Comparison of ENCODE assay signal across 7 mouse cellular contexts in the genomic region with DNA sequence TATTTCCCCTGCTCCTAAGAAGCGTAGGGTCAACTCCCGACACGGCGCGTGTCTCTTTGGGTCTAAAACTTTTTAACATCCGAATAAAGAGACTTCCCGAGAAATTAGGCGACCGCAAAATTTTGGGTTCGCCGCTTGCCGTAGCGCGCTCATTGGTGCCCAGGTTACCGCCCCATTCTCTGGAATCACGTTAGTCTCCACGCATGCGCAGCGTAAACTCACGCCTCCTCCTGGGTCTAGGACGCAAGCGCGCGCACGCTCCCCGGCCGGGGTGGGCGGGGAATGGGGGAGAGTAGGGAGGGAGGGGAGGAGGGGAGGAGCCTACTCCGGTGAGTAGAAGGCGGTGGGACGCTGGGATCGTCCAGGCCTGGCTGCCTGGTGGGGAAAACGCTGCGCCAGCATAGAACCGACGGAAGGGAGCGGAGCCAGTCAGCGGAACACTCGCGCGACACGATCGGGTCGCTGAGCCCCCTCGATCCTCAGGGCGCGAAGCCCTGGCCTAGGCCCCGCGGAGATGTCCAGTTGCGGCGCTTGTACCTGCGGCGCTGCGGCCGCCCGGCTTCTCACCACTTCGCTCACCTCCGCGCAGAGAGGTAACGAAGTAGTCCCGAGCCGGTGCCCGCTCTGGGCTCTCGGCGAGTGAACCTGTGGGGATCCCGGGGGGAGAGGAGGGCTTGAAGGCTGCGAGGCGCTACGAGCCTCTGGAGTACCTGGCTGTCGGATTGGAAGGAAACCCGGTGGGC. TPM values are rescaled to one million over a fixed set of nuclear protein-coding genes. Genes with fewer than 3 reads are reported as not detected.
A peak's percentile ranks its signal among the peaks of the same experiment; 100 is the strongest.
DNase-seq lines count a peak whose midpoint lies in the region; ATAC-seq lines count a peak whose summit lies in the region.

Gene Clpx (plus strand): TSS at position 288 of the 743 bp plus-strand sequence.

- no peaks in the 10 kb centered on the region for H3K27me3 ChIP-seq in embryonic facial prominence, embryonic 12.5 days
- H3K27me3 ChIP-seq in limb, embryonic 11.5 days (ENCODE audit: control insufficient read depth, insufficient read depth, low read length) = no peaks in the 10 kb centered on the region
- H3K27me3 ChIP-seq in midbrain, embryonic 14.5 days (ENCODE audit: control insufficient read depth, insufficient read depth, low read length) = no peaks in the 10 kb centered on the region

- H3K36me3 ChIP-seq in embryonic facial prominence, embryonic 12.5 days = peaks cover 8% of the 10 kb centered on the region; the same call in 1 of the 2 replicates
- H3K36me3 ChIP-seq in limb, embryonic 11.5 days (ENCODE audit: control insufficient read depth, insufficient read depth, low read length) = no peaks in the 10 kb centered on the region; the same call in 1 of the 2 replicates
- H3K36me3 ChIP-seq in midbrain, embryonic 14.5 days (ENCODE audit: control insufficient read depth, insufficient read depth, low read length) = peaks cover 13% of the 10 kb centered on the region

- peak; percentile 99 for DNase-seq in adrenal gland, postnatal 25 days
- peak; percentile 100 for DNase-seq in heart, adult 11 months
- DNase-seq in kidney, adult 18-20 months = peak; percentile 97
- peak; percentile 99 for DNase-seq in limb, embryonic 11.5 days (ENCODE audit: low spot score)
- DNase-seq in midbrain, embryonic 14.5 days = peak; percentile 100
- peak; percentile 93 to 94 for DNase-seq in spleen, adult 18-20 months

- no peaks in the 10 kb centered on the region for H3K9me3 ChIP-seq in embryonic facial prominence, embryonic 12.5 days
- H3K9me3 ChIP-seq in limb, embryonic 11.5 days (ENCODE audit: control insufficient read depth, low read length) = no peaks in the 10 kb centered on the region
- H3K9me3 ChIP-seq in midbrain, embryonic 14.5 days (ENCODE audit: control insufficient read depth, low read length) = no peaks in the 10 kb centered on the region

- ATAC-seq in embryonic facial prominence, embryonic 12.5 days (ENCODE audit: insufficient number of reproducible peaks, insufficient read depth, low FRiP score, low TSS enrichment) = peak; percentile 93
- ATAC-seq in limb, embryonic 11.5 days (ENCODE audit: insufficient number of reproducible peaks, low FRiP score, low TSS enrichment, low read depth) = peak; percentile 90
- peak; percentile 96 for ATAC-seq in midbrain, embryonic 14.5 days (ENCODE audit: low FRiP score, low TSS enrichment)

- under 1% methylated on average over 71 of the region's 71 CpGs for WGBS in embryonic facial prominence, embryonic 12.5 days
- under 1% methylated on average over 69 of the region's 71 CpGs for WGBS in limb, embryonic 11.5 days
- under 1% methylated on average over 71 of the region's 71 CpGs for WGBS in midbrain, embryonic 14.5 days

- H3K4me1 ChIP-seq in embryonic facial prominence, embryonic 12.5 days = peaks cover 14% of the 10 kb centered on the region
- peaks cover 5% of the 10 kb centered on the region; the same call in 1 of the 2 replicates for H3K4me1 ChIP-seq in limb, embryonic 11.5 days (ENCODE audit: control insufficient read depth, insufficient read depth, low read length)
- H3K4me1 ChIP-seq in midbrain, embryonic 14.5 days (ENCODE audit: control insufficient read depth, insufficient read depth, low read length) = peaks cover 14% of the 10 kb centered on the region

- H3K4me2 ChIP-seq in embryonic facial prominence, embryonic 12.5 days (replicated peaks) = peak within 1 kb of the TSS; percentile 80
- H3K4me2 ChIP-seq in limb, embryonic 11.5 days (ENCODE audit: low read depth, severe bottlenecking) = peak within 1 kb of the TSS; percentile 92
- H3K4me2 ChIP-seq in midbrain, embryonic 14.5 days (ENCODE audit: low read length) = peak within 1 kb of the TSS; percentile 84

- H3K9ac ChIP-seq in embryonic facial prominence, embryonic 12.5 days = peak within 1 kb of the TSS; percentile 91
- H3K9ac ChIP-seq in limb, embryonic 11.5 days (ENCODE audit: low read length) = peak within 1 kb of the TSS; percentile 89
- H3K9ac ChIP-seq in midbrain, embryonic 14.5 days (replicated peaks; ENCODE audit: low read length) = peak within 1 kb of the TSS; percentile 89

- H3K4me3 ChIP-seq in embryonic facial prominence, embryonic 12.5 days = peak within 1 kb of the TSS; percentile 96
- peak within 1 kb of the TSS; percentile 96 for H3K4me3 ChIP-seq in limb, embryonic 11.5 days (ENCODE audit: low read depth, low read length)
- H3K4me3 ChIP-seq in midbrain, embryonic 14.5 days (replicated peaks; ENCODE audit: low read depth, low read length) = peak within 1 kb of the TSS; percentile 92

- peak within 1 kb of the TSS; percentile 90 for H3K27ac ChIP-seq in embryonic facial prominence, embryonic 12.5 days
- peak within 1 kb of the TSS; percentile 64 for H3K27ac ChIP-seq in limb, embryonic 11.5 days (replicated peaks; ENCODE audit: low read depth, low read length)
- peak within 1 kb of the TSS; percentile 83 for H3K27ac ChIP-seq in midbrain, embryonic 14.5 days (replicated peaks; ENCODE audit: low read depth, low read length)

RNA-seq across cellular contexts. Expression of gene Clpx, which starts in this region (rescaled TPM):
- 57.3 and 57.5 TPM in 2 replicates for total RNA-seq in adrenal gland, postnatal 25 days (2021)
- 56.5 and 59.1 TPM in 2 replicates for polyA plus RNA-seq in embryonic facial prominence, embryonic 12.5 days (2016; fragmentation: Nextera tagmentation; extraction: Ambion mirVana)
- 54.1 and 59.1 TPM in 2 replicates for polyA plus RNA-seq in limb, embryonic 11.5 days (2014; fragmentation: Nextera tagmentation; extraction: Ambion mirVana)
- 38.1 and 45.6 TPM in 2 replicates for polyA plus RNA-seq in midbrain, embryonic 14.5 days (2014; fragmentation: Nextera tagmentation; extraction: Ambion mirVana)

Comparison
In these comparisons a context has a peak if more than half of its experiments do, and no peak if none do; other contexts are left out.
1. Peak in every context shown above with its lines: DNase-seq, ATAC-seq, H3K4me3 ChIP-seq and H3K27ac ChIP-seq.